Mouse (Mus musculus): ENCODE measurements at regions not wholly inside any gene's neighbourhood (a gene's known extent, or its start where the extent isn't known, plus 50 kb on each side); places are given as distances from the start of the nearest gene placed in this dataset.

DNA sequence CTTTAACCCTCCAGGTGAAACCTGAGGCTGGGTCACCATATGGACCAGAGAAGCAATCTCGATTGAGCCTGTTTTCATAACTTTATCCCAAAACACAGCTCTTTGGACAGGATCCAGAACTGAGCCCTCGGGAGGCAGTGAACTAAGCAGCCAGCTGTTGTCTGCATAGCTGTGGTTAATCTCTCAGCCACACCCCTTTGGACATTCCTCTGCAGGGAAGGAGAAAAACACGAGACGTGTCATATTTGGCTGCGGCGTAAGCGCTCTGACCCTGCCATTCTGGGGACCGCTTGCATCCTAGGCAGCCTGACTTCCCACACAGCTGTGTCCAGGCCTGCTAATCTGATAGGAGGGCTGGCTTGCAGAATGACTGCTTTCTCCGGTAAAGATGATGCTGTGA lies 55.6 kb upstream of the Ubl3 start:
- TF ChIP-seq POLR2A (IDR thresholded peaks at IDR 0.05; ENCODE audit: low read depth, low read length) (no peak), CTCF (conservative IDR thresholded peaks at IDR 0.05 in 1 of 2, IDR thresholded peaks at IDR 0.05 in 1 of 2; ENCODE audit: low read depth in 2 of 2, low read length in 2 of 2) (no peak), BHLHE40 (IDR thresholded peaks at IDR 0.05; ENCODE audit: low read depth, low read length) (peak; percentile 65), EP300 (IDR thresholded peaks at IDR 0.05; ENCODE audit: low read length) (peak; percentile 58), MXI1 (IDR thresholded peaks at IDR 0.05; ENCODE audit: low read depth, low read length) (peak; percentile 64), MAZ (IDR thresholded peaks at IDR 0.05; ENCODE audit: low read depth, low read length) (no peak), MYC (IDR thresholded peaks at IDR 0.05; ENCODE audit: low read depth, low read length) (0 out of 2 replicates have a peak, but pooled peaks have one; percentile 47), USF1 (IDR thresholded peaks at IDR 0.05; ENCODE audit: low read depth, low read length) (no peak), ZC3H11A (IDR thresholded peaks at IDR 0.05; ENCODE audit: low read depth, low read length) (no peak), POLR2AphosphoS2 (IDR thresholded peaks at IDR 0.05; ENCODE audit: low read depth, low read length) (no peak), CHD2 (IDR thresholded peaks at IDR 0.05; ENCODE audit: low read length) (no peak), SMC3 (IDR thresholded peaks at IDR 0.05; ENCODE audit: low read depth, low read length) (no peak), NELFE (IDR thresholded peaks at IDR 0.05; ENCODE audit: low read depth, low read length) (0 out of 2 replicates have a peak, but pooled peaks have one; percentile 34), E2F4 (IDR thresholded peaks at IDR 0.05; ENCODE audit: insufficient replicate concordance, low read depth, low read length) (no peak)

Measured in CH12.LX (cell line).